Mouse (Mus musculus): ENCODE results near the gene Ccdc116.

Gene Ccdc116

DNA sequence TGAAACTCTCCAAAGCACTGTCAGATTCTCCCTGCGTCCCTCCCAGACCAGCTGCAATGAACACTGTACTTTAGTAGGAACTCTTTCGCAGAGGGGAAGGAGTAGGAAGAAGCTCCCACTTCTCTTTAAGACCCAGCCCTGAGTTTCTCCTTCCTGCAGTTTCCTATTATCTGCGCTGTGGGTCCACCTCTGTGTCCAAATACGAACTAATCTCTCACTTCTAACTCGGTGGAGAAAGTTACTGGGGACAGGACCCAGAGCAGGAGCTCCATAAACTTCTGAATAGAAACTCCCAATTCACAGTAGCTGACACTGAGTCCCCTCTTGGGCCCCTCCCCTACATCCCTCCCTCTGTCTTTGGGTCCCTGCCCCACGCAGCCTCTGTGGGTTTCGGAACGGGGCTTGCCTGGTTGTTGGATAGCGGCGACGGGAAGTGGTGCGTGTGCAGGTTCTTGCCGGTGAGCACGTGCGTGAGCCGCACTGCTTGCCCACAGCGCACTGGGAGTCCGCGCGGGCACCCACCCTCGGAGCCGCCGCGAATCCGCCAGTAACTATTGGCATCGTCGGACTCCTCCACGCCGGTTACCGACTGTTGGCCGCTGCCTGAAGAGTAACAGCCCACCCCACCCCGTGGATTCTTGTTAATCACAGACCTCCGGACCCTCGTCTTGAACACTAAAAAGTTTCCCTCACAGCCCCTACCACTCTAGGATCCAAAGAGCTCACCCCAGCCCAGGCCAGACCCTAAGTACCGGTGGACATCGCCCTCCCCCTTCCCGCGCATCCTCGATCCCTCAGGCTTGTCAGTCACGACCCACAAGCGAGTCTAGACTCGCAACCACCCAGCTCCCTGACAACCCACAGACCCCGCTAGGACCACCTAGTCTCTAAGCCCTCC lies 15.6 kb downstream of the Ccdc116 start:
- DNase-seq (ENCODE audit: low read depth, low spot score) = peak; percentile 63

- DNase-seq (ENCODE audit: low read depth, low spot score) = peak; percentile 76
Measured at GRCm38 (mm10) chr16:17127292-17127691, 19.7 kb downstream of the Ccdc116 start.

GRCm38 (mm10) chr16:17124871-17125520 lies 22.0 kb downstream of the Ccdc116 start, which contains the start of gene 2610318N02Rik:
Gene 2610318N02Rik (minus strand): TSS chr16:17125167.
- peak; percentile 94 for DNase-seq (ENCODE audit: low read depth, low spot score)

DNA sequence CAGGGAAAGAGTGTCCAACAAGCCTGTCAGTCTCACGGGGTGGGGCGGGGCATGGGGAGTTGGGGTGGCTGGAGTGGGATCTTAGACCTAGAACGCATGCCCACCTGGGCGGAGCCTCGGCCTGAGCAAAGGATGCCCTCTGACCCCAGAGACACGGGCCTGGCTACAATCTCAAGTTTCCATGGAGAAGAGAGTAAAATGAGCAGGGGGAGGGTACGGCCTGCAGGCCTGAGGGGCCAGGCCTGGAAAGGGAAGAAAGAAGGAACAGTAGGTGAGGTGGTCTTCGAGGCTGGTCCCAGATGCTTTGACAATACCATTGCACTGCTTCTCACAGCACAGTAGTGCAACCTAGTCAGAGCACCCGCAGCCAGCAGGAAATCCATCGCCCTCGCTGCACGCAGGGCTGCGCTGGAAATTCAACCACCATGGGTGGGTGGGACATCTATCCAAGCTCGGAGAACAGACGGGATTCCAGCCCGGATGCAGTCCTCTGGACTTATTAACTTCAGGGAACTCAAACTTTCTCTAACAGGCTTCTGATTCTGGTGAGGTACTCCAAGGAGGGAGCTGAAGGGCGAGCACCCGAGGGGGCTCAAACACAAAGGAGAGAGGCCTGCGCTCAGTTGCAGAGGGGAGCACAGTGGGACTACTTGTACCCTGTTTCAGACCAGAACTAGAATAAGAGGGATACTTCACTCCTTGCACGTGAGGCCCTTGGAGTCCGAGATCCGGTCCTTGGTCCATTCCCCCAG lies 22.7 kb downstream of the Ccdc116 start:
- peak; percentile 48 for DNase-seq (ENCODE audit: low read depth, low spot score)

- no peak for DNase-seq (ENCODE audit: low read depth, low spot score)
Measured at GRCm38 (mm10) chr16:17121569-17121968, 25.5 kb downstream of the Ccdc116 start.

DNA sequence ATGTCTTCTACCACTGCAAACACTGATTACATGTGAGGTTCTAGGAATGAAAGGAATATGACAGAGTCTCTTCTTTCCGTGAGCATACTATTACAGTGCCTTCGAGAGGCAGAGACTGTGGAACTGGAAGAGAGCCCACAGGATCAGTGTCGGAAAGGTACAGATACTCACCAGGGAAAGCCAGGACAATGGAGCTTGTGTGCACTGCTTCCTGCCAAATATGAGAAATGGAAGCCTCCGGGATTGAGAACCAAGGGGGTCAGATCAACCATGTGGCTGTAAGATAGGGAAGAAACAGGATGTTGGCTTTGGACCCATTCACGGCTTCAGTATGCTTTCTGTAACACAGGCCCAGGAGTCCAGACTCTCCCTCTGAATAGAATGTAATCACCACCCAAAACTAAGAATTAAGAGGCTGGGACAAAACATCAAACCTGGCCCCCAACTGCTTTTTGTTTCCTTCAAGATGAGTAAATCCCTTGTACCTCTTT lies 29.7 kb downstream of the Ccdc116 start:
- DNase-seq (ENCODE audit: low read depth, low spot score) = no peak

DNA sequence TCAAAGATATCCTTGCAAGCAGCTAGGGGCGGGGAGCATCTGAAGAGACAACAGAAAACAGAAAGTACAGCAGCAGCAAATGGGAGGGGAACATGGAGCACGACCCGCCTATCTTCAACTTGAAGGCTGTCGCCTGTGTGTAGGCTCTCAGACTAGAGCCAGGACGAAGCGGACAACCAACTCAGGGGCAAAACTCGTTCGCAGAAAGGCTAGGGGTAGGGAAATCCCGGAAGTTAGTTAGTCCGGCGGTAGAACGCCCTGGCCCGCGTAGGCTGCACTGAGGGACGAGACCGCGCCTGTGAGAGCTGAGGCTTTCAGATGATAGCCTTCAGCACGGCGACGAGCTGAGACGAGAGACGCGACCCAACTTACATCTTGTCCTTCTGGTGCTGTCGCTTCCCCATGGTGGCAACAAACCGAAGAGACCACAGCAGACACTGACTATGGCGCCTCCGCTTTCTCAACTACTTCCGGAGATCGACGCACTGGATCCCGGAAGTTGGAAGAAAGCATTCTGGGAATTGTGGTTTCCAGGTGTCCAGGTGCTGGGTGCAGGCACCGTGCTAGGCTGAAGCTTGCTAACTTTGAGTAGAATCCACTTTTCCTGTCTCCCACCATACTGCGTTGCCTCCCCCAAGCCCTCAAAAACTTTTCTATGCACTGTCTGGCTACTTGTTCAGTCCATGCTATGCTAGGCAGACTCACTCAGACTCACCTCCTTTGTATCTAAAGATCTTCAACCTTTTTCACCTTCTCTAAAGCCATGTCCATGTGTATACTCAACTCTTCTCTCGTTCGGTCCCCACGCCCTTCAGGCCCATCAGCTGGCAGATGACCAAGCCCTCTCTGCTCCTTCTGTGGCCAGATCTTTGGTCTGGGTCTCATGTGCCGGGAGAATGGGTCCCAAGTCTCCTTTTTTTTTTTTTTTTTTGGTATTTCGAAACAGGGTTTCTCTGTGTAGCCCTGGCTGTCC lies 36.0 kb downstream of the Ccdc116 start, which contains the start of gene Ppil2:
Ppil2 (minus strand) TSS at position 487 of the 973 bp plus-strand sequence.
- DNase-seq (ENCODE audit: low read depth, low spot score) = peak; percentile 91

DNA sequence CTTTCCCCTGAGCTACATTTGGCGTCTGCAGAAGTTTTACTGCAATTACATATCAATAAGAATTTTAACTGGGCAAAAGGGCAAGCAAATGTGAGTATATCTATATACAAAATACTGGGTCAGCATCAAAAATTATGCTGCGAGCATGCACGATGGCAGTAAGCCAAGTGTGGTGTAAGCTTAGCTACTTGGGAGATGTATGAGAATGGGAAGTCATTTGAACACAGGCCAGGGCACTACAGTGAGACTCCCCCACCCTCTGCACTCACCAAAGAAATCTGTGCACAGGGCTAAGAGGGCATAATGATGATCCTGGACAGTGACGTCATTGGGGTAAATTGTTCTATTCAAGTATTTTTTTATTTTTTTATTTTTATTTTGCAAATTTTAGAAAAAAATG lies 42.4 kb downstream of the Ccdc116 start:
- no peak for DNase-seq (ENCODE audit: low read depth, low spot score)

GRCm38 (mm10) chr16:17102630-17103220 lies 44.3 kb downstream of the Ccdc116 start:
- DNase-seq (ENCODE audit: low read depth, low spot score) = no peak

- DNase-seq (ENCODE audit: low read depth, low spot score) = no peak
Measured at GRCm38 (mm10) chr16:17096938-17097337, 50.1 kb downstream of the Ccdc116 start.

Data from A20 (cell line).